Mouse (Mus musculus) stomach, adult 2 months (tissue): ENCODE data around the gene Brwd1. TPM values are rescaled to one million over a fixed set of nuclear protein-coding genes. Genes with fewer than 3 reads are reported as not detected.

ENCODE experiments used
- polyA plus RNA-seq: library from polyadenylated mRNA; depleted of rRNA; stranded (reverse); fragments of >200 nt; gene quantifications from 2 replicates; pipeline ENCODE4 v1.2.3, GENCODE M21; 2012; rRNA removed

Brwd1 gene
- 5.8 and 8.4 TPM in 2 replicates for polyA plus RNA-seq

GRCm38 (mm10) chr16:96082301-96083178 is at the start of gene Brwd1:
TSS of gene Brwd1 (minus strand) at chr16:96082526.

GRCm38 (mm10) chr16:96127657-96128344 is 45.5 kb upstream of the Brwd1 start, which contains the start of gene Hmgn1:
TSS of gene Hmgn1 (minus strand) at chr16:96127729.

GRCm38 (mm10) chr16:95990462-95991121 is 91.7 kb downstream of the Brwd1 start, which contains the start of gene Psmg1:
TSS of gene Psmg1 (minus strand) at chr16:95990960.

Other genes with a start within 250 kb of the Brwd1 start
- gene Psmg1, start 91.6 kb downstream of the Brwd1 start, polyA plus RNA-seq, result 3.8 and 4.7 TPM in 2 replicates
- 2.9 and 3.6 TPM in 2 replicates for gene Hmgn1, start 45.2 kb upstream of the Brwd1 start, polyA plus RNA-seq
- gene Wrb, start 62.9 kb upstream of the Brwd1 start, polyA plus RNA-seq, result 7.9 and 11.0 TPM in 2 replicates
- gene Lca5l, start 109.7 kb upstream of the Brwd1 start, polyA plus RNA-seq, result 0.08 and 0.16 TPM in 2 replicates
- gene Sh3bgr, start 117.9 kb upstream of the Brwd1 start, polyA plus RNA-seq, result 9.9 and 12.8 TPM in 2 replicates
- 1.5 and 1.7 TPM in 2 replicates for gene B3galt5, start 153.3 kb upstream of the Brwd1 start, polyA plus RNA-seq